Mouse (Mus musculus) MN1 (cell line): ENCODE measurements at regions not wholly inside any gene's neighbourhood (a gene's known extent, or its start where the extent isn't known, plus 50 kb on each side); places are given as distances from the start of the nearest gene placed in this dataset.

Experiments
- DNase-seq: peaks from one replicate; pipeline ENCODE4 v3.0.0-alpha.2; 2016; ENCODE audit warnings: low spot score

DNA sequence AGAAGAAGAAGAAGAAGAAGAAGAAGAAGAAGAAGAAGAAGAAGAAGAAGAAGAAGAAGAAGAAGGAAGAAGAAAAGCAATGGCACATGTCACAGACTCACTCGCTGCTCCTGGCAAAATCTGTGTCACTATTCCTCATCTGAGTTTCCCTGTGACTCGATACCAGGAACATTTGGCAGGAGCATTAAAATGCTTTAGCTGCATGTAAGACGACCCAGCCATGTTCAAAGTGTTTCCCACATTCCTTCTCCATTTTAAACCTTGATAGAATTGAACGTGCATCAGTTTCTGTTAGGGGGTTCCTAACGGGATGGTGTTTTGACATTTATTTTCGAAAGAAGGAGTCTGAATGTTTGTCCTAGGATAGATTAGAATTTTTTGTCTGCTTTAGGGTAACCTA, 51.2 kb upstream of the Pja2 start:
- DNase-seq = no peak

DNA sequence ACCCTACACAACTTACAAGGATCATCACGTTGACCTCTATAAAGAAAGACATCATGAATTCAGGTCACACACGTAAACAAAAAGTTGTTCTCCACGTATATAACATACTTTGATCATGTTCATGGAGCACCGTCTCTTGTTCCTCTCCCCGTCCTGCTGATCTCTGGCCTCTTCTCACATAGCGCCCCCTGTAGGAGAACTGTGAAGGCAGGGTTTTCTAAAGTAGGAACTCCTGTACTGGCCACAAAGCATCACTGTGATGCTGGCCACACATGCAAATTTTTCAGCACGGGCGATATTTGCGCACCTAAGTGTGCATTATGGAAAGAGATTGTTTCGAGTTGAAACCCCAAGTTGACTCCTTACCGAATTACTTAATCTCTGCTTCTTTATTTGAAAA, 51.9 kb upstream of the Pja2 start:
- DNase-seq = no peak

DNA sequence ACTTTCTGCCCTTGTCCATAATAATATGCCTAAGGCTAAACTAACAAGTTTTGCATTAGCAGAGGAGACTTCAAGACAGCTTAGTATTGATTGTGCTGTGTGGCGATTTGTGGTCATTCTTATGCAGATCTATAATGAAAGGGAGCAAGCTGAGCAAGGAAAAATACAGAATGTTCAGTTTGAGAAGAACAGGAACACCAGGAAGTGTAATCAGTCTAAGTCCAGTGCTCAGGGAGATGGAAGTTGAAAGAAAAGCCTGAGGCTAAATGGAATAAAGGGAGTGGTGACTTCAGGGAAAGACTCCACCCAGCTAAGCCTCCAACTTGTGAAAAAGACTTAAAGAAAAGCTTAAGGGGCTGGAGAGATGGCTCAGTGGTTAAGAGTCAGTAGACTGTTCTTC, 58.6 kb upstream of the Pja2 start:
- DNase-seq = no peak

- no peak for DNase-seq
Measured at GRCm38 (mm10) chr17:64397254-64397897, 65.7 kb upstream of the Pja2 start.

DNA sequence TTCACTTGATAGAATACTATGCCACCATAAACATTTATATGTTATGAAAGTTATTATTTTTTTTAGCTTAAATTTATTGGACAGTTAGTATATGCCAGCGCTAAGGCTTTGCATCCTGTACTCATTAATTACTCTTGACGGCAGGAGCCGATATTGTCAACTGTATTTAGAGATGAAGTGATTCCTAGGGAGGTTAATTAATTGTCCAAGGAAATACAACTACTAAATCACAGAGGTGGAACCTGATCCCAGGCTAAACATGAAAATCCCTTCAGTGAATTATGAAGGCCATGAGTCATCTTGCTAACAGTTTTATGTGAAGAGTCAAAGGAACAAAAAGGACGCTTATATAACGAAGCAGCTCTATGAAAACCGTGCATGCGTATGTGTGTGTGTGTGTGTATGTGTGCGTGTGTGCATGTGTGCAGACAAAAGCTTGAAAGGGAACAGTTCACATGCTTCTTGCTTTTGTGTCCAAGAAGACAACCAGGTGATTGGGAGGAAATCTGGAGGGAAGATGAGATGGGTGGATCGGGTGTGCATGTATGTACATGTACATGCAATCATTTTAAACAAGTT, 66.5 kb upstream of the Pja2 start:
- DNase-seq = peak; percentile 48

- no peak for DNase-seq
Measured at GRCm38 (mm10) chr17:64398708-64399107, 67.0 kb upstream of the Pja2 start.

DNA sequence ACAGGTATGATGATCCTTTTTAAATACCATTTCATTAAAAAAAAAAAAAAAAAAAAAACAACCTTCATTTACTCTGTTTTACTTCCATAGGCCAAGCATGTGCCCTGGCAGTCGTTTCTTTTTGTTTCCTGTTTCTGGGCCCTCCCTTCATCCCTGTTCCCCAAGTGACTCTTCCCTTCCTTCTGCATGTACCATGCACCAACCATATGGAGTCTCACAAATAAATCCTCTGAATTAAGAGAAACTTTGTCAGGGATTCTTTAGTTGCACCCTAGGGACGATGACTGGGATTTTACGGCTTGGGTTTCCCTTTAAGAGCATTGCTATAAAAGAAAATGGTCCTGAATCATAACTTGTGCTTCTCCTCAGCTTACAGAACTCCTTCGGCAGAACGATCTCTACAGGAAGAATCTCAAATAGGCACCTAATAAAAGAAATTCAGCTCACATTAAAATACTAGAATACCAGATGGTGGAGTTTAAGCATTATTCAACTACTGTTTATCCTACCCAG, 75.1 kb upstream of the Pja2 start:
- DNase-seq = no peak

DNA sequence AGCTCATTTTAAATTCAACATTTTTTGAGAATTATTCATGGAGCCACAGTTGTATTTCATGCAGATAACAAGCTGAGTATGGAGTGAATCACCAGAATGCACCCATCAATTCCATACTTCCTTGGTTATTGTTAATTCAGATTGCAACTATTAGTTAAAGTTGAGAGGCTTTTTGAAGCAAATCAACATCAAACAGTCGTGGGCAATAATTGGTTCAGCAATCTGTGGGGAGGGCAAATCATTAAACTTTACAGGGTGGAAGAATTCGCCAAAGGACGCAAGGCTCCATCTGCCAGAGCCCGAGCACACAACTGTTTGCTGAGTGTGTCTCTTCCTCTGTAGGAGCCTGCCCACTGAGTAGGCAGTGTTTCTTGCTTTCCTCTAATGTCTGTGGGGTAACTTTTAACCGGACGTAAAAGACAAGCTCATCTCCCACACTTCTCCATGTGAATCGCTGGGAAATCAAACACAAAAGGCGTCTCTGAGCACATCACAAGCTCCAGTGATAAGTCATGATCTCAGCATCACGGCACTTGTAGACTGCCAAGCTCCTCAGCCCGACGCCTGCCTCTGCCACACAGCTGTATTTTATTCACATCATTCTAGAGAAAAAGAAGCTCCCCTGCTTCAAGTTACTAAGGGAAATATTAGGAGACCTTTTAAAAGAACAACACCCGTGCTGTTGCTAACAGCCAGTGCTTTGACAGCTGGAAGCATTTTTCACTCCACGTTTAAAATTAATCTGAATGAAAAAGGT, 75.7 kb upstream of the Pja2 start:
- DNase-seq = no peak

DNA sequence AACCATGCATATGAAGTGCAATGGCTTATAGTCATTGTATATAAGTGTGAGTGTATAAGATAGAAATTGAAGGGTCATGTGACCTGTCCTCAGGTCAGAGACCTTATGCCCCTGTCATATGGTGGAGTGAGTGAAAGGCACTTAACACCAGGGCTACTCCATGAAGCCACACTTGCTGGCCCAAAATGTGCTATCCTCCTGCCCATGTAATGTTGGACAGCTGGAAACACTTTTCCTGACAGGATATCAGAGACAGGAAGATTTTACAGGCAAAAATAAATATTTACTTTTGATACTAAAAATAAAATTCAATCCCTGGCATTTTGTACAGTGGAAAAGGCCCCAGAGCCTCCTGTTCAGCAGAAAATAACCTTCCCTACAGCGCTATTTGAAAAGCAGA, 94.1 kb upstream of the Pja2 start:
- DNase-seq = no peak

DNA sequence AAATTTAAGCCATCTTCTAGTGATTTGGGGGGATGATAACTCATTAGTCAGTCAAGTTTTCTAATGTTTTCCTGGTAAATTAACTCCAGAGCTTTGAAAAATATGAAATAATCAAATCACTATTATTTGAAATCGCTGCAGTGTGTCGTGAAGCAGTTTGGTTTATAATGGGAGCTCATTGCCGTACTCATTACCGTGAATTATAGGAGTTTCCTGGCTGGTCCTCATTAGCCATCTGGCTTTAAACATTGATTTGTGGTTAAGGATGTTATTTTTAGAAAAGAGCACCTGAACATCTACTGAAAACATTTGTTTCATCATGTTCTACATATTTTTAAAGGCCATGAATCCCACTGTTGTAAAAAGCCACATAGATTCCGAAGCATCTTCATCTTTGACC, 94.8 kb upstream of the Pja2 start:
- DNase-seq = peak; percentile 60

GRCm38 (mm10) chr17:64439571-64439970, 107.9 kb upstream of the Pja2 start:
- no peak for DNase-seq

DNA sequence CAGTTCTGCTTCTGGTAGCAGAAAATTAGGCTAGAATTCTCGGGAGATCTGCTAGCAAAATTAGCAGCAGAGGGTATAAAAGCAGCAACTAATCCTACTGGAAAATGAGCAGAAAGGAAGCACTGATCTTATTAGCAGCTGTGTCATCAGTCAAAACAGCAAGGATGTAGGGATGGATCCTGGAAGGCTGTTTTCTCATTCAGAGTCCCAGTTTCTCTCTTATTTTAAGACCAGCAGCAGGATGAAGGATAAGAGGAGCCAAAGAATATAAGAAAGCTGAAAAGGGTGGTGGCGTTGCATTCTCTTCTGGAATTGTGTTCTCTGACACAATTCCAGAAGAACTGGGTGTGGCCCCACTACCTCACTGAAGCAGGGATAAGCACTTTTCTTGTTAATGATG, 123.0 kb upstream of the Pja2 start:
- peak; percentile 79 for DNase-seq

DNA sequence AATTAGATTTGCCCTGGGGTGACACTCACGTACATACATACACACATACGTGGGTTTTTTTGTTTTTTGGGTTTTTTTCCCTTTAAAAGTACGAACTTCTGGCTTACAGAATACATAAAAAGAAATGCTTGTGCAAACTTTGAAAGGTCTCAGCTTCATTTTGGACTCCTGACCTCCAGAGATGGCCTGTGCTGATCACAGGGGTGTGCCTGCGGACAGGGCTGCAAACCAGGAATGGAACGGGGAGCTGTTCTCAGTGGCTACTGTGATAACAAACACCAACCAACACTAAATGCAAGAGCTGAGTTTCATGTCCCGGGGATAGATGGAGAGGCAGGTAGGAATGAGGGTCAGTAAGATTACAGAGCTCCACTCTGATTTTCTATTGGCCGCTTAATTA, 134.3 kb upstream of the Man2a1 start:
- DNase-seq = no peak

GRCm38 (mm10) chr17:64466746-64467145, 133.8 kb upstream of the Man2a1 start:
- DNase-seq = no peak

GRCm38 (mm10) chr17:64467297-64467696, 133.2 kb upstream of the Man2a1 start:
- no peak for DNase-seq

DNA sequence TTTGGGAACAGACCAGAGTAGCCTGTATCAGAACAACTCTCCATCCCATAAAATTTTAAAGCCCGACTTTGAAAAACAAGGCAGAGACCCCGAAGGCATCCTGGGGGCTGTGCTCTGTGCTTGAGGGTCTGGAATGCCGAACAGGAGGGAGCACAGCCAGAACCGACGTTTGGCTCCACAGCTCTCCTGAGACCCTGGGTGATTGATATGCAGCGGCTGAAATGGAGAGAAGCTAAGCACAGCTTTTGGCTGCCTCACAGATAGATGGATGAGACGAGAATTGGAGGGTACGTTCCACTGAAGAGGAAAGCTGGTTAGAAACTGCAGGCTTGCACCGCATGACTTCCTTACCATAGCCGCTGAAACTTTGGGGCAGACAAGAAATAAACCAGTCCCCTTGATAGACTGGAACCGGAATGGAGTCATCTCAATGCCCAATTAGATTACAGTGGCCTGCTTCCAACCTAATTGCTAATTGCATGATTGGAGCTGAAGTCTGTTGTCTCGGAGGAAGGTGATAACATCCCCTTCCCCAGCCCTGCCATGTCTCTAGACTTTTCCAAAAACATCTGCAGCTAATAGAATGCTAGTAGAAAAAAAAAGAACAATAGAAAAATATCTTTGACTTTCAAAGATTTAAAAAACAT, 130.7 kb upstream of the Man2a1 start:
- peak; percentile 90 for DNase-seq

DNA sequence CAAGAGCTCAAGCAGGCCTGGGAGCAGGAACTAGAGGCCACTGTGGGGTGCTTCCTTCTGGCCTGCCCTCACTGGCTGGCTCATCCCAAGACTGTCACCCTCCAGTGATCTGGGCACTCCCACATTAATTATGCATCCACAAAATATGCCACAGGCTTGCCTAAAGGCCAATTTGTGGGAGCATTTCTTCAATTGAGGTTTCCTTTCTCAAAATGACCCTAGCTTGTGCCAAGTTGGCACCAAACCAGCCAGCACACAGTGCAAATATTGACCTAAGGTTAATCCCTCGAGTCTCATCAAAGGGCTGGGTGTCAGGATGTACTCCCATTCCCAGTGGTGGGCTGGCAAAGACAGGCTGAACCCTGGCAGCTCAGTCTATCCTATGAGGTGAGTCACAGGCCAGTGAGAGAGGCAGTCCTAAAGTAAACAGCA, 119.9 kb upstream of the Man2a1 start:
- peak; percentile 76 for DNase-seq

GRCm38 (mm10) chr17:64484835-64485234, 115.7 kb upstream of the Man2a1 start:
- no peak for DNase-seq

- DNase-seq = no peak
Measured at GRCm38 (mm10) chr17:64489769-64490335, 110.7 kb upstream of the Man2a1 start.

GRCm38 (mm10) chr17:64490664-64491063, 109.9 kb upstream of the Man2a1 start:
- no peak for DNase-seq

GRCm38 (mm10) chr17:64491922-64492353, 108.6 kb upstream of the Man2a1 start:
- no peak for DNase-seq

GRCm38 (mm10) chr17:64492614-64493269, 107.8 kb upstream of the Man2a1 start:
- no peak for DNase-seq
